Mouse (Mus musculus) neural tube, embryonic 12.5 days (tissue): ENCODE measurements at regions not wholly inside any gene's neighbourhood (a gene's known extent, or its start where the extent isn't known, plus 50 kb on each side); places are given as distances from the start of the nearest gene placed in this dataset.

ENCODE experiments used
- ATAC-seq: fragments of 200-750 bp; cut with Nextera tagmentation; 2 replicates; pipeline ENCODE4 v1.8.0; 2017; ENCODE audit warnings: low read depth, mild to moderate bottlenecking, moderate TSS enrichment, moderate library complexity; ENCODE audit not compliant: low FRiP score
- H3K27ac ChIP-seq: fragments of 300-500 bp; sonication (generic); 2 replicates; pipeline ENCODE4 v1.5.1; 2016
- H3K27me3 ChIP-seq: fragments of 300-500 bp; sonication (generic); replicated peaks from 2 replicates; pipeline ENCODE4 v1.6.1; 2016; ENCODE audit warnings: mild to moderate bottlenecking
- H3K36me3 ChIP-seq: fragments of 300-500 bp; sonication (generic); 2 replicates; pipeline ENCODE4 v1.6.1; 2016; ENCODE audit warnings: mild to moderate bottlenecking
- H3K4me1 ChIP-seq: fragments of 300-500 bp; sonication (generic); 2 replicates; pipeline ENCODE4 v1.6.1; 2016
- H3K4me2 ChIP-seq: fragments of 300-500 bp; sonication (generic); replicated peaks from 2 replicates; pipeline ENCODE4 v1.6.1; 2016; ENCODE audit warnings: mild to moderate bottlenecking
- H3K4me3 ChIP-seq: fragments of 300-500 bp; sonication (generic); 2 replicates; pipeline ENCODE4 v1.5.1; 2016
- H3K9ac ChIP-seq: fragments of 300-500 bp; sonication (generic); 2 replicates; pipeline ENCODE4 v1.6.1; 2016; ENCODE audit warnings: mild to moderate bottlenecking
- H3K9me3 ChIP-seq: fragments of 300-500 bp; sonication (generic); 2 replicates; pipeline ENCODE4 v1.6.1; 2016; ENCODE audit warnings: mild to moderate bottlenecking
- WGBS: fragments of 180-500 bp; shearing (Covaris S2); methylation state at CpG from one replicate; pipeline ENCODE4 v1.1.7; 2016; 5-methylcytosine and 5-hydroxymethylcytosine counted together

DNA sequence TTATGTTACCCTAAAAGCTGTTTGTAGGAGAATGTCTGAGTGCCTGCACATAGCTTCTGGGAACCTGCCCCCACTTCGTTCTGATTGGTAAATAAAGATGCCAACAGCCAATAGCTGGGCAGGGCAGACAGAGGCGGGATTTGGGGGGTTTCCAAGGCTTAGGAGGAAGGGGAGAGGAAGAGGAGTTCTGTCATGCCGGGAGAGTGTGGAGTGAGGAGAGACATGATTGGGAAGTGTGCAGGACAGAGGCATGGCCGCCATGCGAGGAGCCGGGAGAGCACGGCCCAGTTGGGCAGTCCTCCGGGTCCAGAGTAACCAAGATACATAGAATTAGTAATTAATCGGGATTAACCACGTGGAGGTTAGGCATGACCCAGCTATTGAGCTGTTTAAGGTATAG lies 202.7 kb upstream of the Irx3 start:
- no peak overlapping the region for H3K4me3 ChIP-seq
- no peaks in the 10 kb centered on the region for H3K9me3 ChIP-seq
- no peak overlapping the region for H3K4me2 ChIP-seq
- no peak overlapping the region for H3K27ac ChIP-seq
- 75% methylated on average over 10 of the region's 10 CpGs for WGBS
- no peaks in the 10 kb centered on the region for H3K36me3 ChIP-seq
- ATAC-seq: no peak
- H3K27me3 ChIP-seq: 0 out of 2 replicates have a peak, but pooled peaks cover 4% of the 10 kb centered on the region
- H3K4me1 ChIP-seq: peaks cover 8% of the 10 kb centered on the region; the same call in 1 of the 2 replicates
- H3K9ac ChIP-seq: no peak overlapping the region

DNA sequence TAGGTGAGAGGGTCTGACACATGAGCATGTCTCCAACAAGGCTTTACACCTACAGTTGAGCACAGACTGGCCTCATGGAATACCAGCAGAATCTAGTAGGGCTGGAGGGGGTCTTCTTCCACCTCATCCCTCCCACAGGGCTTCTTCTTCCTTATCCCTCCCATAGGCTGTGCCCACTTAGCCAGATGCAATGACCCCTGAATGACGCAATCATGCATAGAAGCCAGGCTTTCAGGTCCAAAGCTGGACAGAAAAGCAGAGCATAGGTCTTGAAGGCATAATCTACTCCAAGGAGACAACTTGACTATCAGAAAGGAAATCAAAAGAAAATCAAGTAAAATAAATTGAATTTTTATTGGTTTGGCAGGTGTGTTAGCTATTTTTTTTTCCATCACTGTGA lies 198.5 kb upstream of the Irx3 start:
- peaks cover 26% of the 10 kb centered on the region for H3K4me1 ChIP-seq
- H3K9me3 ChIP-seq: no peaks in the 10 kb centered on the region
- no peak overlapping the region for H3K4me2 ChIP-seq
- no peaks in the 10 kb centered on the region for H3K36me3 ChIP-seq
- no peak overlapping the region for H3K27ac ChIP-seq
- H3K27me3 ChIP-seq: no peaks in the 10 kb centered on the region
- H3K4me3 ChIP-seq: no peak overlapping the region
- H3K9ac ChIP-seq: no peak overlapping the region
- no peak for ATAC-seq
- 90% methylated on average over 1 of the region's 1 CpGs for WGBS

DNA sequence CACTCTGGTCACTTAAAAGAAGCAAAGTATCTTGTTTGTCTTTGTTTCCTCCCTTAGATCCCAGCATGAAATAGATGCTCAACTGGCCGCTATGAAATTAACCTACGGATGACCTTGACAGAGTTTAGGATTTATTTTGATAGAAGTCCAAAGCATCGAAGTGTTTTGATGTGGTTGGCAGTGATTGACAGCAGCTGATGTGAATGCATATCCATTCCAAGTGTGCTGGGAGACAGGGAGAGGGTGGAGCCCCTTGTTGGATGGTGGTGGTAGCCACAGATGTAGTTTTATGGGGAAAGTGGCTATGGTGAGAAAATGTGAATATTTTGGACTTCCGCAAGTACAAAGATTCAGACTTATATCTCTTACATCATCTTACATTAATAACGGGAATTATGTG lies 197.8 kb upstream of the Irx3 start:
- H3K4me1 ChIP-seq: peaks cover 31% of the 10 kb centered on the region
- no peak overlapping the region for H3K9ac ChIP-seq
- no peaks in the 10 kb centered on the region for H3K36me3 ChIP-seq
- no peak overlapping the region for H3K27ac ChIP-seq
- no peaks in the 10 kb centered on the region for H3K9me3 ChIP-seq
- WGBS: 90% methylated on average over 5 of the region's 5 CpGs
- no peaks in the 10 kb centered on the region for H3K27me3 ChIP-seq
- H3K4me3 ChIP-seq: no peak overlapping the region
- ATAC-seq: no peak
- H3K4me2 ChIP-seq: no peak overlapping the region

DNA sequence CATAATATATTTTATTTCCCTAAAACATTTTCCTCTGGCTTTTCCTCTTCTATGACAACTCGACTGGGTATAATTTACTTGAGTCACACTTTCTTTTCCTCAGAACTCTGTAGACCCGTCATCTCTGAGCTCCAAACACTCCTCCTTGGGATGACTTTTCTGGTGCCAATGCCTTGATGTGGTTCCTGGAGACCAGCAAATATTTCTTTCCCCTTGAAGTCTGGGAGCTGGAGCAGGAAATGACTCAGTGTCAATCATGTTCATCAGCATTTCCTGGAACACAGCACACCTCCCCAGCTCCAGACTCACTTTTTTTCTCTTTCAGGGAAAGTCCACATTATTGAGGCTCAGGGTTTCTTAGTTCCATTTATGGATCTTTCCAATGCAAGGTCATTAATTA lies 197.3 kb upstream of the Irx3 start:
- H3K9ac ChIP-seq: no peak overlapping the region
- no peak overlapping the region for H3K4me3 ChIP-seq
- no peak for ATAC-seq
- H3K27me3 ChIP-seq: no peaks in the 10 kb centered on the region
- H3K27ac ChIP-seq: no peak overlapping the region
- no peaks in the 10 kb centered on the region for H3K36me3 ChIP-seq
- H3K4me1 ChIP-seq: peaks cover 32% of the 10 kb centered on the region
- no peak overlapping the region for H3K4me2 ChIP-seq
- H3K9me3 ChIP-seq: no peaks in the 10 kb centered on the region
- 92% methylated on average over 2 of the region's 2 CpGs for WGBS

DNA sequence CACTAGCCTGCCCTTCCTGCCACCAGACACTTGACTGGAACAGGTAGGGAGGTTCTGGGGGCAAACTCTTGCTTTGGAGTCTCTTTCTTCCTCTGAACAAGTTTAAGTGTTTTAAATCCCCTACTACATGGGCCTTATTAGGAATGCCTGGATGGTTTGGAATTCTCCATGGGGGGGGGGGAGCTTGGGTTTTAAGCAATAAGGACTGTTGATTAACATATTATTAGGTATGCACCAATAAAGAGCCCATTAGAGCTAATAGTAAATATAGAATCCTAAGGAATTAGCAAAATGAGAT lies 196.0 kb upstream of the Irx3 start:
- H3K27ac ChIP-seq: no peak overlapping the region
- ATAC-seq: no peak
- no peaks in the 10 kb centered on the region for H3K36me3 ChIP-seq
- no peaks in the 10 kb centered on the region for H3K9me3 ChIP-seq
- H3K4me3 ChIP-seq: no peak overlapping the region
- H3K27me3 ChIP-seq: no peaks in the 10 kb centered on the region
- H3K4me2 ChIP-seq: no peak overlapping the region
- peaks cover 46% of the 10 kb centered on the region for H3K4me1 ChIP-seq
- H3K9ac ChIP-seq: no peak overlapping the region

DNA sequence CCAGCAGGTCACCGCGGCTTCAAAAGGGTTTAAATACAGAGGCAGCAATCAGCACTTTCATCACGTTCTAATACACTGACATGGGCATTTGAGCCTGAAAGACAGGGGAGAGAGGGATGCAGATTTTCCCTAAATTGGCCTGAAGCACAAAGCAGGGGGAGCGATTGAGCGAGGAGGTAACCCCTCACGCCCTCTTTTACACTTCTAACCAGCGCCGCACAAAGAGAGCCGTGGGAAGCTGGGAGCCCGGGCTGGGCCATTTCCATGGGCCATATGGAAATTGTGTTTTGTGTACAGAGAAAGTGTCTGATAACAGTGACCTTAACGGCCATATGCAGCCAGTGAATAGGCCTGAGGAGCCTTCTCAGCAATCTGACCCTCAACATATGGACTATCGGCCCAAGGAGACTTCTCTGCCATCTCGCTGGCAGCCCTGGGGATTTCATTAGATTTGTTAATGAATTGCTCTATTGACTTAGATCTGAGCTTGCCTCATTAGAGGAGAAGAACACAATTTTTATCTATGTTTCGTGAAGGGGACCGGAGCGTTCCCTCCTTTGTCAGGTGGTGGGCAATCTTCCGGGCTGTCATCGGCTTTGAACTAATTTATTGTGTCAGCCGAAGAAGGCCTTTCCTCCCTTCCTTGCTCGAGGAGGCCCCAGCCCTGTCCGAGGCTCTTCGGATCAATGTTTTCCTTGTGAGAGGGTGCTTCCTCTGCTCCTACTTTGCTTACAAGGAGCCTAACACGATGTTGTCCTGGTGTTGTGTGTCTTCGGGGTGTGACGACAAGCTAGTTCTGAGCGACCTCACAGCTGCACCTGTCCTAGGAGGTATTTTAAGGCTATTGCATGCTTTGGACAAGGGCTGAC lies 195.4 kb upstream of the Irx3 start:
- 11% methylated on average over 26 of the region's 26 CpGs for WGBS
- no peak overlapping the region for H3K9ac ChIP-seq

DNA sequence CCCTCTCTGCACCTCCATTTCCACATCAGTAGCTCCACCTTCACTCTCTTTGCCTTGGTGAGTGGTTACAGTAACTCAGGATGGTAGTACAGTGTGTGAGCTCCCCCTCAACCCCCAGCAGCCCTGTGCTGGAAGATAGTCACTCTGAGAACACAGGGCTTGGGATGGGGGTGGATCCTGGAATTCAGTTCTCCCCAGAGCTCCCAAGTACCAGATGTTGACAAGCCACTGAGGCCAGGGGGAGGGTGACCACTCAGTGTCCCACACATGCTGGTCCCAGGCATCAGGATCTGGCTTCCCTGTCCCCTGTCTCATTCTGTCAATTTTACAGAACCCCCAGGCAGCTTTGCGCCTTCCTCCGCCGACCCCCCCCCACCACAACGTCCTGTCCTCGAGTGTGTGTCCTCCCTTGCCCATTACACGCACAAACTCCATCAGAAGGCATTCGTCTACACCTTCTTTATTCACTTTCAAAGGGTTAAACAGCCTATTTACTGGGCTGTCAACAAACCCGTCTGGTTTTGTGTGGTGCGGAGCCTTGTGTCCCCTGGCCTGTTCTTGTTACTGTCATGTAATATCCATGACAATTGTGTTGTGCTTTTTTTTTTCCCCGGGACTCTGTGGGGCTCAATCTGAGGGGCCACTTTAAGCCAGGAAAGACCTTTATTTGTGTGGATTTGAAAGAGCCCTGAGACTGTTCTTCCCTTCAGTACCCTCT lies 194.6 kb upstream of the Irx3 start:
- no peak overlapping the region for H3K4me3 ChIP-seq
- H3K36me3 ChIP-seq: no peaks in the 10 kb centered on the region
- no peaks in the 10 kb centered on the region for H3K9me3 ChIP-seq
- H3K4me2 ChIP-seq: peak overlapping the region; percentile 37
- no peaks in the 10 kb centered on the region for H3K27me3 ChIP-seq
- no peak overlapping the region for H3K9ac ChIP-seq
- ATAC-seq: peak; percentile 17; the same call in 1 of the 2 replicates
- peaks cover 60% of the 10 kb centered on the region for H3K4me1 ChIP-seq
- 7% methylated on average over 10 of the region's 10 CpGs for WGBS
- H3K27ac ChIP-seq: 0 out of 2 replicates have a peak overlapping the region, but pooled peaks have one; percentile 13

More for the DNA sequence above, 195.4 kb upstream of the Irx3 start:
- H3K27ac ChIP-seq: 0 out of 2 replicates have a peak overlapping the region, but pooled peaks have one; percentile 10
- H3K36me3 ChIP-seq: no peaks in the 10 kb centered on the region
- ATAC-seq: peak; percentile 38
- no peak overlapping the region for H3K4me3 ChIP-seq
- peaks cover 52% of the 10 kb centered on the region for H3K4me1 ChIP-seq
- H3K9me3 ChIP-seq: no peaks in the 10 kb centered on the region
- H3K4me2 ChIP-seq: peak overlapping the region; percentile 37
- H3K27me3 ChIP-seq: no peaks in the 10 kb centered on the region

DNA sequence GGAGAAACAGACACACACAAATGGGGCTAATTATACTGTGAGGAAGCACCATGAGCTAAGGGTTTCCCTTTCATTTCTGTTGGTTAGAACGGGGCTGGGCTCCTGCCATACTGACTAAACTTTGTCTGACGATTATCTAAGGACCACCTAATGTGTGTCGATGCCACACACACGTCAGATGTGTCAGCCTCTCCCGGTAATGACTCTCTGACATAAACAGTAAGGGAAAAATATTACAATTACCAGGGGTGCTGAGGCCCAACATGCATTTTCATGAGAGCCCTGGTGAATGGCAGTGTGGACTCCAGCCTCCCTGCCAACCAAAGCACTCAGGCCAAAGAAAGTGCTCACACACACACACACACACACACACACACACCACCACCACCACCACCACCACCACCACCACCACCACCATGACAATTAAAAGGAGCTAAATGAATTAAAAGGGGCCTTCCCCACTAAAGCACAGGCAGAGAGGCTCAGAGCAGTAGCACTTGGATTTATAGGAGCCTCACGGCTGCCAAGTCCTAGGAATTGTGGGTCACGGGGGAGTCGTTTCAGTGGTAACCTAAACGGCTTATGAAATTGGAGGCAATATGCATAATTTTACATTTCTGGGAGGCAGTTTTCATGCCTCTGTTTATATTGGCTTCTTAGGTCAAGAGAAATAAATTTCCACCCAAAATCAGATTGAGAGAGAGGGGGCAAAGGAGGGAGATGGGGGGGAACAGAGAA lies 193.7 kb upstream of the Irx3 start:
- Histone ChIP-seq H3K4me1 (peaks cover 66% of the 10 kb centered on the region), H3K4me3 (no peak overlapping the region), H3K36me3 (no peaks in the 10 kb centered on the region), H3K27me3 (no peaks in the 10 kb centered on the region), H3K27ac (no peak overlapping the region), H3K9ac (no peak overlapping the region), H3K9me3 (no peaks in the 10 kb centered on the region), H3K4me2 (peak overlapping the region; percentile 37; the same call in 1 of the 2 replicates)
- WGBS: 19% methylated on average over 9 of the region's 9 CpGs
- ATAC-seq: peak; percentile 38

DNA sequence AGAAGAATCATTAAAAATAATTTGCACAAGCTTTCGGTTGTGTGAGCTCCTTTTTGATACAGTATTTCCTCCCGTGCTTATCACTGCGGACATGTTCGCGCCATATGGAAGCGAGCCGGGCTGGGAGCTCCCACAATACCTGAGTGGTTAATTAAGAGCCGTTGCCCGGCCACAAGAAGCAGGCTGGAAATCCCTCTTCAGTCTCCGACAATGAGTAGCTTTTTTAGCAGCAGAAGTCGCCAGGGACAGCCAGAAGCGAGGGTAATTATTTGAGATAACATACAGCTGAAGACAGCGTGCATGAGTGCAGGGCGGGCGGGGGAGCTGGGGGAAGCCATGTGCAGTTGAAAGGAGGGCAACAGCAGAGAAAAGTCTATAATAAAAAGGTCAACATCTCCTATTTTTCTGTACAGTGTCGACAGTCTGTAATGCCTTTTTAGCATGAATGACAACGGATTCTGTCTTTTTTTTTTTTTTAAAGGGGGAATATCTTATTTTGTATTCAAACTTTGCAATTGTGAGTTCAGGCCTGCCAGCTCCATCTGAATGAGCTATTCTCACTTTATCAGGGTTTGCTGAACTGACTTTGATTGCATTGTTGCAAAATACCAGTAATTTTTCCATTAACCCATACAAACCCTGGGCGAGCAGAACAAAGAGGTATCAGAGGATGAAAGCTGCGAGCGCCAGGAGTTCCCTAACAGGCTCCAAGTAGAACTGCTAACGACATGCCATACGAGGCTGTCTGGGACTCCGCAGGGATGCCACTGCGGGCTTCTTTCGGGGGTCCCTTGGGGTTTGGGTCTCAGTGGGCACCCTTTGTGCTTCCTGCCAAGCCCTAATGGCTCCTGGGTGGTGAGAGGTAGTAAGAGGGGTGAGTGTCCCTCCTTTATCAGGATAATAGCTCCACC lies 189.9 kb upstream of the Irx3 start:
- WGBS: 29% methylated on average over 25 of the region's 25 CpGs
- H3K9ac ChIP-seq: no peak overlapping the region
- H3K36me3 ChIP-seq: no peaks in the 10 kb centered on the region
- no peak overlapping the region for H3K4me3 ChIP-seq
- H3K4me1 ChIP-seq: peaks cover 55% of the 10 kb centered on the region
- peak overlapping the region; percentile 42 for H3K4me2 ChIP-seq
- peak; percentile 49; the same call in 1 of the 2 replicates for ATAC-seq
- H3K9me3 ChIP-seq: no peaks in the 10 kb centered on the region
- no peak overlapping the region for H3K27ac ChIP-seq
- 0 out of 2 replicates have a peak, but pooled peaks cover 8% of the 10 kb centered on the region for H3K27me3 ChIP-seq

DNA sequence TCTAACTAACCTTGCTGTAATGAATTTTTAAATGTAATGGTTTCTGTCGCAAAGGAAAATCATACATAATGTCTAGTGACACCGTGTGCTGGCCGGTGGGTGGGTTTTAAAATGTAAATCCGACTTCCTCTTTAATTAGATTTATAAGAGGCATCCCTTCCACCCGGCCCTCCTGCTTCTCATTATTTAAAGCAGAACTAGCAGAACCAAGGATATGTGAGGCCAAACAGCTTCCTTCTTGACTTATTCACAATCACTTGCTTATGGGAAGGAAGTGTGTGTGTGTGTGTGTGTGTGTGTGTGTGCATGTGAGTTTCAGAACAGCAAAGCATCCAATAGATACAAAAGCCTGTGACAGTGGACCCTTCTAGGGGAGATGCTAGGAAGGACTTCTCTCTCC lies 189.1 kb upstream of the Irx3 start:
- peak overlapping the region; percentile 42 for H3K4me2 ChIP-seq
- H3K36me3 ChIP-seq: no peaks in the 10 kb centered on the region
- no peak overlapping the region for H3K27ac ChIP-seq
- H3K4me3 ChIP-seq: no peak overlapping the region
- ATAC-seq: no peak
- no peaks in the 10 kb centered on the region for H3K9me3 ChIP-seq
- H3K9ac ChIP-seq: no peak overlapping the region
- WGBS: 31% methylated on average over 5 of the region's 5 CpGs
- H3K4me1 ChIP-seq: peaks cover 46% of the 10 kb centered on the region
- 0 out of 2 replicates have a peak, but pooled peaks cover 8% of the 10 kb centered on the region for H3K27me3 ChIP-seq

DNA sequence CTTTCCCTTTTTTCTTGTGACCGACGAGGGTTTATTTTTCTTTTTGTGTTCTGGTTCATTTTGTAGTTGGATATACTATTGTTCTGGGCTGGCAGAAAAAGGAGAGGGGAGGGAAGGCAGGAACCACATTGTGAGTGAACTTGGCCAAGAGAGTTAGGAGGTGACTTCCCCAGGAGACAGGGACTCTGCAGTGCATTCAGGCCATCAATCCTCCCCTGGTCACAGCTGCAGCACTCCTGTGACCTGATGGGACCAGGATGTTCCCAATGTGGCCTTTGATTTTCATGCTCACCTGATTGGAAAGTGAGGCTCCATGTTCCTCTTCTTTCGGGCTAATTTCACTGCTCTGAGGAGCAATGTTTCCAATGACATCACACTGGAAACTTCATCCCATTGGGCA lies 188.2 kb upstream of the Irx3 start:
- no peak overlapping the region for H3K27ac ChIP-seq
- H3K9ac ChIP-seq: no peak overlapping the region
- 0 out of 2 replicates have a peak, but pooled peaks cover 8% of the 10 kb centered on the region for H3K27me3 ChIP-seq
- no peak for ATAC-seq
- H3K36me3 ChIP-seq: no peaks in the 10 kb centered on the region
- H3K9me3 ChIP-seq: no peaks in the 10 kb centered on the region
- no peak overlapping the region for H3K4me3 ChIP-seq
- no peak overlapping the region for H3K4me2 ChIP-seq
- WGBS: 37% methylated on average over 3 of the region's 3 CpGs
- H3K4me1 ChIP-seq: peaks cover 37% of the 10 kb centered on the region
